Mouse (Mus musculus): ENCODE results near the gene Zfp968. TPM values are rescaled to one million over a fixed set of nuclear protein-coding genes. Genes with fewer than 3 reads are reported as not detected.
"Not testable (repeated sequence)": the region's sequence is repeated elsewhere in the genome, so short reads cannot be mapped to it uniquely, and the experiment has no call there.

Gene Zfp968
- 1.5 TPM for polyA plus RNA-seq (2012; fragmentation: generic; extraction: Trizol)

DNA sequence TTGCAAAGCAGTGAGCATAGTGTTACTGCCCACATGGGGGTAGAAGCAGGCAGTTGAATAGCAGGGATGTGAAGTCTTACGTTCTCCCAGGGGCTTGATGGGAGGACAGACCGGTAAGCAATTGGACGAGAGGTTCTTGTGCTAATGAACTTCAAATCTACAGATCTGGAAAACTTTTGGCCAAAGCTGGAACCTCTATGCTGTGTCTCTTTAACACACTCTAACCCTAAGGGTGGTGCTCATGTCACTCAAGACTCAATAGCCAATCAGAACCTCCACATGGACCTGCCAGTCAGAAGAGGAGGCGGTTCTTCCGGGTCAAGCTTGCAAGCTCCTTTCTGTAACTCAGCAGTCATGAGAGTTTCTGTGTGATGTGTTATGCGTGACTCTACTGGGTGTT, at the start of gene Zfp968:
Gene Zfp968 (plus strand): TSS at position 301 of the 400 bp plus-strand sequence.
- H3K36me3 ChIP-seq (ENCODE audit: control insufficient read depth, insufficient read depth); H3ac ChIP-seq (ENCODE audit: control insufficient read depth, insufficient read length); H3K27me3 ChIP-seq (ENCODE audit: control insufficient read depth, insufficient read depth, insufficient read length); H3K79me2 ChIP-seq (ENCODE audit: control insufficient read depth, insufficient read depth); H3K4me3 ChIP-seq; H3K4me2 ChIP-seq (ENCODE audit: low read depth): not testable (repeated sequence)

DNA sequence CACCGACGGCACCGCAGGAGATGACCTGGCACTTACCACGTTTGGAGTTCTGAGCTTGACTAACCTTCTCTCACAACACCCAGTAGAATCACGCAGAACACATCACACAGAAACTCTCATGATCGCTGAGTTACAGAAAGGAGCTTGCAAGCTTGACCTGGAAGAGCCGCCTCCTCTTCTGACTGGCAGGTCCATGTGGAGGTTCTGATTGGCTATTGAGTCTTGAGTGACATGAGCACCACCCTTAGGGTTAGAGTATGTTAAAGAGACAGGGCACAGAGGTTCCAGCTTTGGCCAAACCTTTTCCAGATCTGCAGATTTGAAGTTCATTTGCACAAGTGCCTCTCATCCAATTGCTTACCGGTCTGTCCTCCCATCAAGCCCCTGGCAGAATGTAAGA, 34.1 kb upstream of the Zfp968 start, which contains the start of gene Gm4631:
Gene Gm4631 (minus strand): TSS at position 101 of the 400 bp plus-strand sequence.
- not testable (repeated sequence) for H3K4me3 ChIP-seq; H3K36me3 ChIP-seq (ENCODE audit: control insufficient read depth, insufficient read depth); H3ac ChIP-seq (ENCODE audit: control insufficient read depth, insufficient read length); H3K79me2 ChIP-seq (ENCODE audit: control insufficient read depth, insufficient read depth); H3K27me3 ChIP-seq (ENCODE audit: control insufficient read depth, insufficient read depth, insufficient read length); H3K4me2 ChIP-seq (ENCODE audit: low read depth)

Other genes with a start within 250 kb of the Zfp968 start
- gene Gm14399, start 230.4 kb upstream of the Zfp968 start, polyA plus RNA-seq (2012; fragmentation: generic; extraction: Trizol): 2.7 TPM
- 0.12 TPM for gene Gm14443, start 196.6 kb upstream of the Zfp968 start, polyA plus RNA-seq (2012; fragmentation: generic; extraction: Trizol)
- gene Gm14391, start 165.5 kb upstream of the Zfp968 start, polyA plus RNA-seq (2012; fragmentation: generic; extraction: Trizol): 5.9 TPM
- gene Gm14440, start 97.3 kb upstream of the Zfp968 start, polyA plus RNA-seq (2012; fragmentation: generic; extraction: Trizol): not detected
- 2.4 TPM for gene Gm4631, start 34.2 kb upstream of the Zfp968 start, polyA plus RNA-seq (2012; fragmentation: generic; extraction: Trizol)
- gene Gm4724, start 63.4 kb downstream of the Zfp968 start, polyA plus RNA-seq (2012; fragmentation: generic; extraction: Trizol): 9.1 TPM
- 3.7 TPM for gene Zfp965, start 97.5 kb downstream of the Zfp968 start, polyA plus RNA-seq (2012; fragmentation: generic; extraction: Trizol)